Mouse (Mus musculus) spleen, postnatal 0 days (tissue): ENCODE data around the gene Nlrp4e. TPM values are rescaled to one million over a fixed set of nuclear protein-coding genes. Genes with fewer than 3 reads are reported as not detected.

Experiments
- polyA plus RNA-seq: library from polyadenylated mRNA; unstranded; fragments of >200 nt; fragmentation: Nextera tagmentation; extraction: Ambion mirVana; gene quantifications from 2 replicates; pipeline ENCODE4 v1.2.1, GENCODE M21; 2015

Gene Nlrp4e
- not detected in 2 replicates for polyA plus RNA-seq

DNA sequence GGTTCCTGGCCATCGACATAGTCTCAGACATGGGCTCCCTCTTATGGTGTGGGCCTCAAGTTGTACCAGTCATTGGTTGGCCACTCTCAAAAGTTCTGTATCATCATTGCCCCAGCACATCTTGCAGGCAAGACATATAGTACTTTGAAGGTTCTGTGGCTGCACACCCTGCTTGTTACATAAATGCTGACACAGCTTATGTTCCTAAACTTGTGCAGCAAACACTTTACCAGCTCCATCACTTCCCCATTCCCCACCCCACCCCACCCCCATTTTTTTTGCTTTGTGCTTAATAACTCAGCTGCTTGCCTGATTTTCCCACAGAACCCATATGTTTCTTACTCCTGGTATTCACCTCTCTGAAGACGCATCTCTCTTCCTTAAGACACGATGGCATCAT lies at the start of gene Nlrp4e:
Gene Nlrp4e (plus strand): TSS at position 301 of the 400 bp plus-strand sequence.

DNA sequence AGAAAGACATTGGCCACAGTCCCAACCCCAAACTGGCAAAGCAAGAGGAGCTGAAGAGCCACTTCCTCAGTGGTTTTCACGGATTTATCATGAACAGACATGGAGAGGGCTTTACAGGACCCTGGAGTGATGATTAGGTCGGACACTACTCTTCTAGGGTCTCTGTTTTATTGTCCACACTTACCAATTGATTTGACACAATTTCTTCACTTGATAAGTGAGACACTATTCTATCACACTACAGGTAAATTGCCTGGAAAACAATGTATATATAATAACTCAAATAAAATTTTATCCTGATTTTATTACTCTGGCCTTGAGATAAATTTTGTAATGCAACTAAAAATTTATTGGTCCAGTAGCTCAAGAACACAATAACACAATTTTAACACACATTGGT lies 49.4 kb upstream of the Nlrp4e start, which contains the start of gene Vmn1r166:
Gene Vmn1r166 (minus strand): TSS at position 101 of the 400 bp plus-strand sequence.

DNA sequence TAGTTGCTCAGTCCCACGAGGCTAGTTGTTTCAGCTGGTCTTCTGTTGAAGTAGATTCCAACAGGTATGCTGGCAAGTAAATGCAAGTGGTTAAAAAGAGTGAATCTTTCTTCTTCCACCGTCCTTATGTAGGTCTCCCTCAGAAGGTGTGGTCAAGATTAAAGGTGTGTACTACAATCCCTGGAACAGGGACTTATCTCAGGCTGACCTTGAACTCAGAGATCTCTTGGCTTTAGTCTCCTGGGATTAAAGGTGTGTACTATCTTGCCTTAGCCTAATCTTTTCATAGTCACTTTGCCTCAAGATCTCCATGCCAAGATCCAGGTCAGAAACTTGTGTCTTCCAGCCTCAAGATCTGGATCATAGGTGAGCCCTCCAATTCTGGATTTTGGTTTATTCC lies 22.2 kb upstream of the Nlrp4e start, which contains the start of gene Gm6902:
Gene Gm6902 (minus strand): TSS at position 101 of the 400 bp plus-strand sequence.

DNA sequence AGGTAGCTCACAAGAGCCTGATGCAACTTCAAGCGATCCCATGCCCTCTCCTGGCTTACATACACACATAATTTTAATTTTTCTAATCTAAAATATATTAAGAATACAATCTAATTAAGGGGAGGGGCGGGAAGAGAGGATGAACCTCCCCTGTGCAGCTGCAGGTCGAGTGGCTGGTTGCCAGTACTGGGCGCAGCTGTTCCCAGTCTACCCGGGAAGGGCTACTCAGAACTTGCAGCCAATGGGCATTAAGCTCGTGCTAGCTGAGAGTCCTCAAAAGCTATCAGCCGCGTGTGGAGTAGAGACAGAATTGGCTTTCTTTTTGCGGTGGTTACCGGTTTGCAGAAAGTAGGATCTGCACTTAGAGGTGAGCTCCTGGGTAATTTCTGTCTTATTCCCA lies 84.6 kb downstream of the Nlrp4e start, which contains the start of gene Nlrp5:
Gene Nlrp5 (plus strand): TSS at position 301 of the 400 bp plus-strand sequence.

Other genes starting within 250 kb of the Nlrp4e start
- not detected in 2 replicates for gene Vmn1r163, start 245.7 kb upstream of the Nlrp4e start, polyA plus RNA-seq
- gene Gm8720, start 233.7 kb upstream of the Nlrp4e start, polyA plus RNA-seq: not detected in 2 replicates
- gene Gm10662, start 156.7 kb upstream of the Nlrp4e start, polyA plus RNA-seq: not detected in 2 replicates
- gene Vmn1r165, start 83.9 kb upstream of the Nlrp4e start, polyA plus RNA-seq: not detected in 2 replicates
- not detected in 2 replicates for gene Vmn1r166, start 49.5 kb upstream of the Nlrp4e start, polyA plus RNA-seq
- not detected in 2 replicates for gene Gm6902, start 22.3 kb upstream of the Nlrp4e start, polyA plus RNA-seq
- gene Nlrp5, start 84.7 kb downstream of the Nlrp4e start, polyA plus RNA-seq: not detected in 2 replicates
- gene Vmn1r167, start 206.0 kb downstream of the Nlrp4e start, polyA plus RNA-seq: not detected in 2 replicates
- not detected in 2 replicates for gene Vmn1r168, start 238.5 kb downstream of the Nlrp4e start, polyA plus RNA-seq